Mouse (Mus musculus): ENCODE measurements around the gene Dsp. TPM values are rescaled to one million over a fixed set of nuclear protein-coding genes. Genes with fewer than 3 reads are reported as not detected.

The Dsp gene
- polyA plus RNA-seq, 1 experiment: 1.0 TPM

DNA sequence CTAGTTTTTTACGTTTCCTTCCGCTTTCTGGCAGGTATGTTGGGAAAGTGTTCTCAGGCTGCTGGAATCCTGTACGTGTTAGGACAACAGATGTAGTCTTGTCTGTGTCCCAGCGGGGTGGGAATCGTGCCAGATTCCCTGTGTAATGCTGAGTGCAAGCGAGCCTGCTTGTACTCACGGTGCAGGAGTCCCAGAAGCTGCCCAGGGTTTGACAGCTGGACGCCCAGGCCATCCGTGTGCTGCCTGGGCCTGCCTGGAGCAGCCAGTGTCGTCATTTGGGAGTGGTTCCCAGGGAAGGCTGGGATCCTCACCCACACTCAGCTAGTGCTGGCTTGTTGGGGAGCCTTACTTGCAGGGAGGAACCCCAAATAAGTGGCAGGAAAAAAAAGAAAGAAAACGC is 11.6 kb downstream of the Dsp start:
- TF ChIP-seq POLR2A (IDR thresholded peaks at IDR 0.05; ENCODE audit: low read depth, low read length): no peak
- no peak for TF ChIP-seq CTCF (IDR thresholded peaks at IDR 0.05; ENCODE audit: borderline replicate concordance, insufficient read depth, low read length)
- Histone ChIP-seq H3K27ac (ENCODE audit: insufficient read depth, low read length) (no peak overlapping the region; the same call in 1 of the 2 replicates), H3K4me1 (ENCODE audit: control insufficient read depth, insufficient read depth, low read length) (no peaks in the 10 kb centered on the region; the same call in 1 of the 2 replicates), H3K4me3 (ENCODE audit: insufficient read depth, low read length) (no peak overlapping the region)

GRCm38 (mm10) chr13:38164932-38165331 is 13.8 kb downstream of the Dsp start:
- no peak overlapping the region for H3K4me3 ChIP-seq (ENCODE audit: insufficient read depth, low read length)
- H3K4me1 ChIP-seq (ENCODE audit: control insufficient read depth, insufficient read depth, low read length): no peaks in the 10 kb centered on the region
- no peak overlapping the region for H3K27ac ChIP-seq (ENCODE audit: insufficient read depth, low read length)
- no peak for TF ChIP-seq CTCF (IDR thresholded peaks at IDR 0.05; ENCODE audit: borderline replicate concordance, insufficient read depth, low read length)
- no peak for TF ChIP-seq POLR2A (IDR thresholded peaks at IDR 0.05; ENCODE audit: low read depth, low read length)

DNA sequence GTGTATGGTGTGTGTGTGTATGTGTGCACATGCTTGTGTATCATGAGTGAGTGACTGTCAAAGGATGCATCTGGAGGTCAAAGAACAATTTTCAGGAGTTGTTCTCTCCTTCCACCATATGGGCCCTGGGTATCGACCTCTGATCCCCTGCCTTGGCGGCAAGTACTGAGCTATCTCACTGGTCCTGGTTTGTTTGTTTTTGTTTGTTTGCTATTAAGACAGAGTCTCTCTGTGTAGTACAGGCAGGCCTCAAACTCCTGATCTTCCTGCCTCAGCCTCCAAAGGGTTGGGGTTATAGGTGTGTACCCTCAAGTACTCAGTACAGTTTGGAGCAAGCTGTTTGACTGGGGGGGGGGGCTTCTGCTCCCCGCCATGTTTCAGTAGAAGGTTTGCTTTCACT is 16.0 kb downstream of the Dsp start:
- TF ChIP-seq POLR2A (IDR thresholded peaks at IDR 0.05; ENCODE audit: low read depth, low read length) (no peak), CTCF (IDR thresholded peaks at IDR 0.05; ENCODE audit: borderline replicate concordance, insufficient read depth, low read length) (no peak)
- Histone ChIP-seq H3K27ac (ENCODE audit: insufficient read depth, low read length) (no peak overlapping the region), H3K4me3 (ENCODE audit: insufficient read depth, low read length) (no peak overlapping the region), H3K4me1 (ENCODE audit: control insufficient read depth, insufficient read depth, low read length) (no peaks in the 10 kb centered on the region)

DNA sequence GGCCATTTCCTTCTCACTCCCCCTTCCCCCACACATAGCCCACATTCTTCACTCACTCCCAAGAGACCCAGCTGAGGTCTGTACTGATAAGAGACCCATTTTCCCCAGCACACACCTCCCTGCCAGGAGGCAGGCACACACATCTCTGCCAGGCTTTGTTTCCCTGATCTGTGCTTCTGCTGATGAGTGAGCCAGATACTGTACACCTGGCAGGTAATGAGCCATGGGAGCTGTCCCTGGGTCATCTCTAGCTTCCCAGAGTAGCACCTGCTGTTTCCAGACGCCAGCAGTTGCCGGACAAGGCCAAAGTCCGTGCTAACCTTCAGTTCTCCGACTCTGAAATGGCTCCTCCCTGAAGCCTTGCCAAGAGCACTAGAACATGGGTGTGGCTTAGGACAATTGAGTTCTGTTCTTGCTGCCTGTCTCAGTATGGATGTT is 19.6 kb downstream of the Dsp start:
- TF ChIP-seq POLR2A (IDR thresholded peaks at IDR 0.05; ENCODE audit: low read depth, low read length) (no peak), CTCF (IDR thresholded peaks at IDR 0.05; ENCODE audit: borderline replicate concordance, insufficient read depth, low read length) (no peak)

GRCm38 (mm10) chr13:38193406-38193805 is 42.3 kb downstream of the Dsp start:
- no peak overlapping the region for H3K27ac ChIP-seq (ENCODE audit: insufficient read depth, low read length)

More for the DNA sequence above, 19.6 kb downstream of the Dsp start:
- Histone ChIP-seq H3K4me1 (ENCODE audit: control insufficient read depth, insufficient read depth, low read length) (no peaks in the 10 kb centered on the region), H3K4me3 (ENCODE audit: insufficient read depth, low read length) (no peak overlapping the region), H3K27ac (ENCODE audit: insufficient read depth, low read length) (no peak overlapping the region)

GRCm38 (mm10) chr13:38201413-38201812 is 50.3 kb downstream of the Dsp start:
- Histone ChIP-seq H3K4me3 (ENCODE audit: insufficient read depth, low read length) (no peak overlapping the region), H3K27ac (ENCODE audit: insufficient read depth, low read length) (no peak overlapping the region), H3K4me1 (ENCODE audit: control insufficient read depth, insufficient read depth, low read length) (no peaks in the 10 kb centered on the region)
- TF ChIP-seq CTCF (IDR thresholded peaks at IDR 0.05; ENCODE audit: borderline replicate concordance, insufficient read depth, low read length) (no peak), POLR2A (IDR thresholded peaks at IDR 0.05; ENCODE audit: low read depth, low read length) (no peak)

More at GRCm38 (mm10) chr13:38193406-38193805, 42.3 kb downstream of the Dsp start:
- Histone ChIP-seq H3K4me1 (ENCODE audit: control insufficient read depth, insufficient read depth, low read length) (no peaks in the 10 kb centered on the region), H3K4me3 (ENCODE audit: insufficient read depth, low read length) (no peak overlapping the region)
- TF ChIP-seq CTCF (IDR thresholded peaks at IDR 0.05; ENCODE audit: borderline replicate concordance, insufficient read depth, low read length): no peak
- no peak for TF ChIP-seq POLR2A (IDR thresholded peaks at IDR 0.05; ENCODE audit: low read depth, low read length)

DNA sequence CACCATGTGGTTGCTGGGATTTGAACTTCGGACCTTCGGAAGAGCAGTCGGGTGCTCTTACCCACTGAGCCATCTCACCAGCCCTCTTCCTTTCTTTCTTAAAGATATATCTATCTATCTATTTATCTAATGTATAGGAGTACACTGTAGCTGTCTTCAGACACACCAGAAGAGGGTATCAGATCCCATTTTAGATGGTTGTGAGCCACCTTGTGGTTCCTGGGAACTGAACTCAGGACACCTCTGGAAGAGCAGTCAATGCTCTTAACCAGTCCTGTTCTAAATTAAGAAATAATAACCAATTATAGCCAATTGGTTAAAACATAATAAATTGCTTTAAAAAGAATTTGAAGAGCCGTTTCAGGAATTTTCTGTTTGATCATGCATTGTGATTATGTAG is 53.1 kb downstream of the Dsp start:
- TF ChIP-seq POLR2A (IDR thresholded peaks at IDR 0.05; ENCODE audit: low read depth, low read length): no peak
- TF ChIP-seq CTCF (IDR thresholded peaks at IDR 0.05; ENCODE audit: borderline replicate concordance, insufficient read depth, low read length): no peak
- Histone ChIP-seq H3K4me3 (ENCODE audit: insufficient read depth, low read length) (no peak overlapping the region), H3K27ac (ENCODE audit: insufficient read depth, low read length) (no peak overlapping the region), H3K4me1 (ENCODE audit: control insufficient read depth, insufficient read depth, low read length) (no peaks in the 10 kb centered on the region)

DNA sequence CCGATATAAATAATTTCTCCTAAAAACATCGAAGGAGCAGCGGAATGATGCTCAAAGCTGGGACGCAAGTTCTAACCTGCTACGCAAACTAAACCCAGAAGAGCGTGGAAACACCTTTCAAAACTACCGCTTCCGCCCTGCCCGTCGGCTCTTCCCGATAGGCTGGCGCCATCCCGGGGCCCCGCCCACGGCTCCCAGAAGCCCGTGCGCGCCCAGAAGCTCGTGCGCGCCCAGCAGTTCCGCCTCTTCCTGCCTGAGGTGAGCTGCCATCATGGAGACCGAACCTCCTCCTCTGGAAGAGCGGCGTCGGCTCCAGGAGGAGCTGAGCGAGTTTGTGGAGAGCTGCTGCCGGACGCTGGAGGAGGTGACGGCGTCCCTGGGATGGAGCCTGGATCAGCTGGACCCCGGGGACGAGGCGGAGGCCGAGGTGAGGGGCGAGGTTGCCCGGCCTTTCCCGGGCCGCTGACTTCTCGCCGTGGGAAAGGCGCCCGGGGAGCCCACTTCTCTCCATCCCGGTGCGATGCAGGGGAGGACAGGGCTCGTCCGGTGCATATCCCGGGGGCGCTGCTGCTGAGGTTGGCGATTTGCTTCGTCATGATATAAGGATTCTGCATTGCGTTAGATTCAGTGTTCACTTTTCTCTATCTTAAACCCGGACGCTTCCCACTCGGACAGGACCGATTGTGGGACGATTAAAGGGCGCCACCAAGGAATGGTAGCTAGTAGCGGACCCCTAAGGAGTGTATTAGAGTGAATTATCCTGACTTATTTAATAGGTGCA is 53.8 kb downstream of the Dsp start, which contains the start of gene Snrnp48:
Gene Snrnp48 (plus strand): TSS at position 237 of the 781 bp plus-strand sequence.
- Histone ChIP-seq H3K4me3 (ENCODE audit: insufficient read depth, low read length) (peak within 1 kb of the TSS; percentile 93), H3K27ac (ENCODE audit: insufficient read depth, low read length) (peak within 1 kb of the TSS; percentile 69), H3K4me1 (ENCODE audit: control insufficient read depth, insufficient read depth, low read length) (no peaks in the 10 kb centered on the region)
- peak; percentile 97 for TF ChIP-seq POLR2A (IDR thresholded peaks at IDR 0.05; ENCODE audit: low read depth, low read length)
- TF ChIP-seq CTCF (IDR thresholded peaks at IDR 0.05; ENCODE audit: borderline replicate concordance, insufficient read depth, low read length): no peak

DNA sequence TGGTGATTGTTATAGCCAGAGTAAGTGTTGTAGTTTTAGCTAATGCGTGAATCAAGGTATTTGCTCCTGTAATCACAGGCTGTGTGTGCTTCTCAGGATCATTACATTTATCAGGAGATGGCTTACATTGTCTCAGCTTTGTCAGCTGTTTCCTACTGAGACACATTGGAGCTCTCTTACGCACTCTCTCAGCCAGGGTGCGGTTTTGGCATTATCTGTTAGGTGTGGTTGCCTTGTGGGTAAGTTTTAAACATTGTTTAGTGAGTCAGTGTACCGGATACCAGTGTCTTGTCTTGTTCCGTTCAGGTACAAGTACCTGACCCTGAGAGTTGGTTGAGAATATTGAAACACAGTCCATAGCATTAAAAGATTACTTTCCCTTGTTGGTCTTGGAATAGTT is 60.0 kb downstream of the Dsp start:
- Histone ChIP-seq H3K27ac (ENCODE audit: insufficient read depth, low read length) (no peak overlapping the region), H3K4me1 (ENCODE audit: control insufficient read depth, insufficient read depth, low read length) (no peaks in the 10 kb centered on the region), H3K4me3 (ENCODE audit: insufficient read depth, low read length) (no peak overlapping the region)
- no peak for TF ChIP-seq POLR2A (IDR thresholded peaks at IDR 0.05; ENCODE audit: low read depth, low read length)
- TF ChIP-seq CTCF (IDR thresholded peaks at IDR 0.05; ENCODE audit: borderline replicate concordance, insufficient read depth, low read length): no peak

- H3K27ac ChIP-seq (ENCODE audit: insufficient read depth, low read length): no peak overlapping the region
- no peak for TF ChIP-seq CTCF (IDR thresholded peaks at IDR 0.05; ENCODE audit: borderline replicate concordance, insufficient read depth, low read length)
- no peak for TF ChIP-seq POLR2A (IDR thresholded peaks at IDR 0.05; ENCODE audit: low read depth, low read length)
- H3K4me3 ChIP-seq (ENCODE audit: insufficient read depth, low read length): no peak overlapping the region
- no peaks in the 10 kb centered on the region for H3K4me1 ChIP-seq (ENCODE audit: control insufficient read depth, insufficient read depth, low read length)
Measured at GRCm38 (mm10) chr13:38218686-38219085, 67.6 kb downstream of the Dsp start.

All from embryonic fibroblast, embryonic 13.5 days (primary cell).